Mouse (Mus musculus) ES-Bruce4 (cell line): Measurements from ENCODE around the gene Cops2.

Source experiments
- CTCF ChIP-seq: IDR thresholded peaks from one replicate; pipeline ENCODE4 v1.8.1; 2011; ENCODE audit warnings: low read depth, low read length
- EP300 ChIP-seq: IDR thresholded peaks from 2 replicates; pipeline ENCODE4 v1.6.1; 2011; ENCODE audit warnings: low read depth, low read length; ENCODE audit not compliant: insufficient read depth

DNA sequence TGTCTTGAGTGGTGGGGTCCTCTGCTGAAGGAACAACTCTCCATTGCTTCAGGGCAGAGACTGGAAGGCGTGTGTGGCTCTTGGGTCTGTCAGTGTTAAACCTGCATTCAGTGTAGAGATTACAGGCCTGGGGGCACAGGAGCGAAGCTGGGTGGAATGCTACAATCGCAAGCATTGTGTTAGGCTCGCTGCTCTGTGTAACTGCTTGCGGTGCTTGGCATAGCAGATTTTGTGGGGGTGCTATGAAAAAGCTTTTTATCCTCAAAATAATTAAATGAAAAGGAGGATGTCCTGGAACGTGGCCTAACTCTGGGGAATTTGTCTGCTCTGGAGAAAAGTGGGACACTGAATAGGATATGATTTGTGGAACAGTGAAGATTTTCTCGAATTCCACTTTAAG is 49.4 kb downstream of the Cops2 start:
- no peak for TF ChIP-seq EP300
- TF ChIP-seq CTCF, result no peak
